Mouse (Mus musculus) kidney, adult 2 months (tissue): ENCODE measurements around the gene Ptbp3.

Source experiments
- CTCF ChIP-seq: fragments of 200-500 bp; conservative IDR thresholded peaks from 2 replicates; pipeline ENCODE4 v1.5.1; 2011; ENCODE audit warnings: low read depth, mild to moderate bottlenecking, control low read depth, low read length, moderate library complexity, mixed read lengths; ENCODE audit not compliant: insufficient read depth, insufficient read length
- POLR2A ChIP-seq: fragments of 200-500 bp; IDR thresholded peaks from one replicate; pipeline ENCODE4 v1.6.1; 2011; ENCODE audit warnings: low read depth, low read length, control low read depth

DNA sequence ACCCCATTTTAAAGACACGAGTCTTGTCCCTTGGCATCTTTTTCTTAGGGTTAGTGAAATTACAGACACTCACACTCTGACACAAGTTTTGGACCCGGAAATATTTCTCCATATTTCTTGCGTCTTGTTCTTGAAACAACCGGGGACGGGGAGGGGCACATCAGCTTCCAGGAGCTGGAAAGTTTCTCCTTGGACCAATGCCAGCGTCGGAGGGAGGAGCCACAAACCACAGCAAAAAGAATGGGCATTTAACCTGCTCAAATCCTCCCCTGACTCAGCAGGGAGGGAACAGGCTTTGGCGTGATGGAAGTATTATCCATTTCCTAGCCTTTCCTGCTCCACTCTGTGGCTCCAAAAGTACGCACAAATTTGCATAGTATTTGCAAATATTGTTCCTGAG lies 91.2 kb downstream of the Ptbp3 start:
- TF ChIP-seq POLR2A (no peak), CTCF (no peak)
